Mouse (Mus musculus) midbrain, embryonic 10.5 days (tissue): ENCODE data around the gene Pola2. TPM values are rescaled to one million over a fixed set of nuclear protein-coding genes. Genes with fewer than 3 reads are reported as not detected.

ENCODE experiments used
- DNase-seq: peaks from one replicate; pipeline ENCODE4 v3.0.0-alpha.2; 2017; ENCODE audit warnings: low spot score
- H3K27ac ChIP-seq: fragments of 300-500 bp; sonication (generic); replicated peaks from 2 replicates; pipeline ENCODE4 v1.5.1; 2016; ENCODE audit warnings: mild to moderate bottlenecking
- H3K27me3 ChIP-seq: fragments of 300-500 bp; sonication (generic); 2 replicates; pipeline ENCODE4 v1.6.1; 2016; ENCODE audit warnings: low read depth, mild to moderate bottlenecking; ENCODE audit not compliant: poor library complexity, severe bottlenecking
- H3K36me3 ChIP-seq: fragments of 300-500 bp; sonication (generic); 2 replicates; pipeline ENCODE4 v1.6.1; 2016; ENCODE audit warnings: mild to moderate bottlenecking, moderate library complexity
- H3K4me1 ChIP-seq: fragments of 300-500 bp; sonication (generic); 2 replicates; pipeline ENCODE4 v1.6.1; 2016
- H3K4me3 ChIP-seq: fragments of 300-500 bp; sonication (generic); 2 replicates; pipeline ENCODE4 v1.5.1; 2016; ENCODE audit warnings: mild to moderate bottlenecking, moderate library complexity
- H3K9me3 ChIP-seq: fragments of 300-500 bp; sonication (generic); replicated peaks from 2 replicates; pipeline ENCODE4 v1.6.1; 2016; ENCODE audit warnings: mild to moderate bottlenecking
- WGBS: fragments of 180-500 bp; shearing (Covaris S2); methylation state at CpG from one replicate; pipeline ENCODE4 v1.1.7; 2016; 5-methylcytosine and 5-hydroxymethylcytosine counted together
- polyA plus RNA-seq: library from polyadenylated mRNA; unstranded; fragments of >200 nt; fragmentation: Nextera tagmentation; extraction: Ambion mirVana; gene quantifications from 2 replicates; pipeline ENCODE4 v1.2.1, GENCODE M21; 2016

Gene Pola2
- polyA plus RNA-seq, 1 experiment from 2014 or later = 110 TPM

DNA sequence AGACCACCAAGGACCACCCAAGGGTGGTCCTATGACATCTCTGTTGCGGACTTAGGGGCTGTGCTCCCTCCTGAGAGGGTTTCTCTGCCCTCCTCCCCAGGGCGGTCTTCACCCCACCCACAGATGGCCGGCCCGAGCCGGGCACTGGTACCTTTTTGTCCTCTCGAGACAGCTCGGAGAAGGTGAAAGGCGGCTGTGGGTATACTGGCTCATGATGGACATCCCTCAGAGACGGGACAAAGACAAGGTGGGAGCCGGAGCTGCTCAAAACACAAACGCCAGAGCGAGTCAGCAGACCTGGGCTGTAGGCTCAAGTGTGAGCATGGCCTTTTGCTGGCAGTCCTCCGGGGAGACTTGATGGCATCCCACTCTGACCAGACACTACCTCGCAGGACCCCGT, 20.6 kb downstream of the Pola2 start:
- Histone ChIP-seq H3K4me3 (no peak overlapping the region), H3K9me3 (no peaks in the 10 kb centered on the region), H3K27ac (no peak overlapping the region), H3K27me3 (no peaks in the 10 kb centered on the region), H3K36me3 (peaks cover 96% of the 10 kb centered on the region), H3K4me1 (peaks cover 3% of the 10 kb centered on the region)
- no peak for DNase-seq
- 93% methylated on average over 15 of the region's 15 CpGs for WGBS

- Histone ChIP-seq H3K27me3 (no peaks in the 10 kb centered on the region), H3K4me3 (no peak overlapping the region), H3K27ac (no peak overlapping the region), H3K36me3 (peaks cover 88% of the 10 kb centered on the region), H3K9me3 (no peaks in the 10 kb centered on the region), H3K4me1 (peaks cover 11% of the 10 kb centered on the region)
- WGBS = 93% methylated on average over 7 of the region's 7 CpGs
- DNase-seq = no peak
Observed at GRCm38 (mm10) chr19:5942581-5942980, 21.4 kb downstream of the Pola2 start.

GRCm38 (mm10) chr19:5940656-5941055, 23.3 kb downstream of the Pola2 start:
- H3K27me3 ChIP-seq = no peaks in the 10 kb centered on the region
- H3K27ac ChIP-seq = no peak overlapping the region
- 96% methylated on average over 10 of the region's 10 CpGs for WGBS
- no peaks in the 10 kb centered on the region for H3K9me3 ChIP-seq
- H3K36me3 ChIP-seq = peaks cover 69% of the 10 kb centered on the region
- H3K4me1 ChIP-seq = peaks cover 22% of the 10 kb centered on the region
- no peak overlapping the region for H3K4me3 ChIP-seq
- DNase-seq = no peak

GRCm38 (mm10) chr19:5940173-5940572, 23.8 kb downstream of the Pola2 start:
- no peak overlapping the region for H3K27ac ChIP-seq
- no peaks in the 10 kb centered on the region for H3K27me3 ChIP-seq
- peaks cover 27% of the 10 kb centered on the region for H3K4me1 ChIP-seq
- 85% methylated on average over 4 of the region's 4 CpGs for WGBS
- no peak for DNase-seq
- H3K36me3 ChIP-seq = peaks cover 64% of the 10 kb centered on the region
- no peak overlapping the region for H3K4me3 ChIP-seq
- H3K9me3 ChIP-seq = no peaks in the 10 kb centered on the region

DNA sequence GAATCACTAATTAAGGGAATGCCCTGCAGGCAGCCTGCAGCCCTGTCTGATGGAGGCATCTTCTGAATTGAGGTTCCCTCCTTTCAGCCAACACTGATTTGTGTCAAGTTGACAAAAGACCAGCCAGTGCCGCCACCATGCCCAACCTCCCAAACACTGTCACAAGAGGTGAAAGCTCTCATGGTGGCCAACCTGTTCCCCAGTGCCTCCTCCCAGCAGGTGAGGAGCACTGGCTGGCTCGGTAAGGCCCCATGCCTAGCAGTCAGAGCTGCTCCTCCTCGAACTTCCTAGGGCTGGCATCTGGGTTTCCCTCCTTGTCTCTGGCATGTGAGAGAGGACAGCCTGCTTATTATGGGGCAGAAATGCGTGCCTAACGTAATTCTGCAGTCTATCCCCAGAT, 24.3 kb downstream of the Pola2 start:
- WGBS = 94% methylated on average over 5 of the region's 5 CpGs
- peaks cover 59% of the 10 kb centered on the region for H3K36me3 ChIP-seq
- DNase-seq = no peak

DNA sequence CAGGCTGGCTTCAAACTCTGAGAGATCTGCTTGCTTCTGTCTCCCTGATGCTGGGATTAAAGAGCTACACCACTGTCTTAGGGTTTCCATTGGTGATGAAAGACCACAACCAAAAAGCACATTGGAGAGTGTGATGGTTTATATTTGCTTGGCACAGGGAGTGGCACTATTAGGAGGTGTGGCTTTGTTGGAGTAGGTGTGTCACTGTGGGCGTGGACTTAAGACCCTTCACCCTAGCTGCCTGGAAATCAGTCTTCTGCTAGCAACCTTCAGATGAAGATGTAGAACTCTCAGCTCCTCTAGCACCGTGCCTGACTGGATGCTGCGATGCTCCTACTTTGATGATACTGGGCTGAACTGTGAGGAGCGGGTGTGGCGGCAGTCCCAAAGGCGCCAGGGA, 25.5 kb downstream of the Pola2 start:
- WGBS = 87% methylated on average over 6 of the region's 6 CpGs
- peaks cover 47% of the 10 kb centered on the region for H3K36me3 ChIP-seq
- peaks cover 30% of the 10 kb centered on the region for H3K4me1 ChIP-seq

More for the DNA sequence above, 24.3 kb downstream of the Pola2 start:
- Histone ChIP-seq H3K9me3 (no peaks in the 10 kb centered on the region), H3K27me3 (no peaks in the 10 kb centered on the region), H3K4me1 (peaks cover 30% of the 10 kb centered on the region), H3K4me3 (no peak overlapping the region), H3K27ac (no peak overlapping the region)

GRCm38 (mm10) chr19:5937836-5938406, 26.1 kb downstream of the Pola2 start:
- Histone ChIP-seq H3K27me3 (no peaks in the 10 kb centered on the region), H3K36me3 (peaks cover 41% of the 10 kb centered on the region), H3K9me3 (no peaks in the 10 kb centered on the region), H3K4me1 (peaks cover 30% of the 10 kb centered on the region), H3K27ac (peak overlapping the region; percentile 57), H3K4me3 (peak overlapping the region; percentile 36)
- DNase-seq = peak; percentile 43
- WGBS = 29% methylated on average over 14 of the region's 14 CpGs

More for the DNA sequence above, 25.5 kb downstream of the Pola2 start:
- H3K27me3 ChIP-seq = no peaks in the 10 kb centered on the region
- no peak overlapping the region for H3K4me3 ChIP-seq
- H3K27ac ChIP-seq = no peak overlapping the region
- H3K9me3 ChIP-seq = no peaks in the 10 kb centered on the region
- DNase-seq = no peak

DNA sequence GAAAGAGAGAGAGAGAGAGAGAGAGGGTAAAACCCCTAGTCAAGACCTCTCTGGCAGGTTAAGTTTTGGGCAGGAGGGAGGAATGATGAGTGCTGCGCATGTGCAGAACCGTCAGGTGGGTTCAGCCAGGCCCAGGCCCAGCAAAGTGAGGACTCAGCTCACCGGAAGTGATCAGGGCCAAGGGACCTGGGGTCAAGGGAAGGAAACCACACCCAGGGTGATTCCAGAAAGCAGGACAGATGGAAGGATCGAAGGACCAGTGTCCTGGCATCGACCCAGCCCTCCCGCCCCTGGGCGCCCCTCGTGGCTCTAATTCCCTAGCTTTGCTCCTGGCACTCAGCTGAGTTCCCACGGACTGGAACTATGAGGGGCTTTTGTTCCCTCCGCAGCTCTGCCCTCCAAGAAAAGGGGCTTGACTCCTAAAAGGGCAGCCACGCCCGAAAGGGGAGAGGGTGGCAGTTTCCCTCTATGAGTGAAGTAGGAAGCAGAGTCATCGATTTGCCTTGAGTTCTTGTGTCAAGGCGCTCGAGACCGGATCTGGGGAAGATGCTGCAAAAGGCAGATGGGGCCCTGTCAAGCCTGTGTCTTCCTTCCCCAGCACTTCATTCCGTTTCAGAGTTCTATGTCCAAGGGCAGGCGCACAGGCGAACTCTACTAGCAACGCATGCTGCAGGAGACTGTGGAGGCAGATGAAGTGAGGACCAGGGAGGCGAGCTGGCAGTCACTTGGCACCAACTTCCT, 26.7 kb downstream of the Pola2 start:
- 74% methylated on average over 21 of the region's 21 CpGs for WGBS
- Histone ChIP-seq H3K9me3 (no peaks in the 10 kb centered on the region), H3K4me1 (peaks cover 30% of the 10 kb centered on the region), H3K36me3 (peaks cover 35% of the 10 kb centered on the region), H3K27ac (peak overlapping the region; percentile 57), H3K4me3 (0 out of 2 replicates have a peak overlapping the region, but pooled peaks have one; percentile 36), H3K27me3 (no peaks in the 10 kb centered on the region)
- DNase-seq = no peak

DNA sequence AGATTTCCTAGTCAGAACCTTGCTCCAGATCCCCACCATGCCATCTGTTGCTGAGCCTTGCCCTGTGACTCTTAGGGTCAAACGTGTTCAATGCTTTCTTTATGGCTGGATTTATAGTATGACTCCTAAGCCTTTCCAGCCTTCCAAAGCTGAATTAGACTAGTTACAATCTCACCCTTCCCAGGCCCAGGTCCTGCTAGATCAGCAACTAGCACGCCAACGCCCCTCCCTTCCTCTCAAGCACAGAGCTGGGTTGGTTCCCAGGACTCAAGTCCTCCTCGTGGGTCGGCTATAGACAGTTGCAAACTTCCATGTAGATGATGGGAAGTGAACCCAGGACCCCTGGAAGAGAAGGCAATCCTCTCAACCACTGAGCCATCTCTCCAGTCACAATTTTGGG, 28.3 kb downstream of the Pola2 start:
- Histone ChIP-seq H3K27me3 (no peaks in the 10 kb centered on the region), H3K36me3 (peaks cover 21% of the 10 kb centered on the region), H3K9me3 (no peaks in the 10 kb centered on the region), H3K27ac (no peak overlapping the region), H3K4me3 (no peak overlapping the region), H3K4me1 (peaks cover 30% of the 10 kb centered on the region)
- 79% methylated on average over 5 of the region's 5 CpGs for WGBS
- no peak for DNase-seq

DNA sequence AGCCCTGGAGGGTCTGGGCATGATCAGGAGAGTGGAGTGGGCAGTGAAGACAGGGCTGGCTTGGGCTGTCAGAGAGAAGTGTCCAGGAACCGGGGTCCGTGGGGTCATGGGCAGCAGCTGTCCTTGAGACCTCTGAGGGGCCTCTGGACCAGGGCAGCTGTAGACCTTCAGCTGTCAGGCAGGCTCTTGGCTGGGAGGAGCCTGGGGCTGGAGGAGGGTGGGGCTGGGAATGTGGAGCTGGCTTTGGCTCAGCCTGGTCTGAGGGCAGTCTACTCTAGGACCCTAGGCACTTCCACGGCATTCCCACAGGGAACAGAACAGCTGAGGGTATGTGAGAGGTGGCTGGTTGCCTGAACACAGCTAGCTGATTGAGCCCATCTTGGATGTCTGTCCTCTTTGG, 28.7 kb downstream of the Pola2 start:
- 0 out of 2 replicates have a peak overlapping the region, but pooled peaks have one; percentile 24 for H3K27ac ChIP-seq
- H3K4me3 ChIP-seq = peak overlapping the region; percentile 8; the same call in 1 of the 2 replicates
- no peaks in the 10 kb centered on the region for H3K9me3 ChIP-seq
- H3K27me3 ChIP-seq = no peaks in the 10 kb centered on the region
- WGBS = 68% methylated on average over 3 of the region's 3 CpGs
- H3K36me3 ChIP-seq = peaks cover 17% of the 10 kb centered on the region
- peaks cover 30% of the 10 kb centered on the region for H3K4me1 ChIP-seq
- no peak for DNase-seq

DNA sequence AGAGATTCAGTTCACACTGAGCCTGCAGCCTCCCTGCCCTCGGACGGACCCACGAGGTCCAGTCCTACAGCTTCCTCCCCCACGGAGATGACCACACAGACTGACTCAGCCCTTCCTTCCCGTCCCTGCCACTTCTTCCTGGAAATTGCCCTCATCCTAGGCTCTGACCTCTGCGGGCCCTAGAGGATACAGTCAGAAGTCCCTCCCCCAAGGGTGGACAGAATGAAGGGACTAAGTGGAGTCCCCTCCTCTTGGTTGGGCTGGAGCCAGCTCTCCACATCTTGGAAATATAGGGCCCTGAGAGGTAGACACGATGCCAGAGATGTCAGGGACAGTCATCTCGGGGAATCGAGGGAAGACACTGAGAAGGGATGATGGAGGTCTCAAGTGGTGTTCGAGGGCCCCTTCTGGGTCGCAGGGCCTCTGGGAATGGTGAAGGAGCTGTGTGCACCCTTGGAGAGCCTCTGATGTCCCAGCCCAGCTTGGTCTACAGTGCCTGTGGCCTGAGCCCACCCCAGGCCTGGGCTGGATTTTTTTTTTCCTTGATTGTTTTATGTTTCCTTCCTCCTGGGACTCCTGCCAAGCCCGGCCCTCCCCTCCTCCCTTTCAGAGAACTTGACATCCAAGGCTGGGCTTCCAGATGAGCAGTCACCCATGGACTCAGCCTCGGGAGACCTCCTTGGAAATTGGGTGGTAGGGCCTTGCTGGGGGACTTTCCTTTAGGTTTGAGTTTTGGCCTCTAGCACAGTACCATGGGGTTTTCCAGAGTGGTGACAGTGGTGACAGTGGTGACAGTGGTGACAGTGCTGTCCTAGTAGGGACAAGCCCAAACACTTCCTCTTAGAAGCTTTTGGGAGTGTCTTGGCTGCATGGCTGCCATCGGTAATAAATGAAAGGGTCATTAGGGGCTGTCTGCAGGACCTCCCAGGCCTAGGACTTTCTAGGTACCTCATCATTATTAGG, 34.1 kb downstream of the Pola2 start:
- DNase-seq = no peak
- Histone ChIP-seq H3K9me3 (no peaks in the 10 kb centered on the region), H3K36me3 (no peaks in the 10 kb centered on the region), H3K27ac (no peak overlapping the region), H3K4me3 (no peak overlapping the region), H3K4me1 (peaks cover 8% of the 10 kb centered on the region), H3K27me3 (peaks cover 17% of the 10 kb centered on the region)
- 81% methylated on average over 14 of the region's 14 CpGs for WGBS

DNA sequence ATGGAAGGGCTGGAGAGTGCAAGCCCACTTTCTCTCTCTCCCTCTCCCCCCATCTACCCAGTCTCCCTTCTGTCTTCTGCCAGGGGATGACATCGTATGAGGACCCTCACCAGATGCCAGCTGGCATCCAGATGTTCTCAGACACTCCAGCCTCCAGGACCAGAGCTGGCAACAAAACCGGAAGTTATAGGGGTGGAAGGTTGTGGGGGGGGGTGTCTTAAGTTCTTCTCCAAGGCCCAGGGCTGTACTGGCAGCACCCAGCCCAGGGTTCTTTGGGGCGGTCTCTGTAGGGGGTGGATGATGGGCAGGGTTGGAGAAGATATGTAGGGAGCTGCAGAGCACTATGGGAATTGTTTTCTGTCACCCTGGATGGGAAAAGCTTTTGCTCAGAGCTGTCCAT, 35.5 kb downstream of the Pola2 start:
- 68% methylated on average over 3 of the region's 3 CpGs for WGBS
- peaks cover 19% of the 10 kb centered on the region for H3K27me3 ChIP-seq
- no peak overlapping the region for H3K4me3 ChIP-seq
- no peaks in the 10 kb centered on the region for H3K9me3 ChIP-seq
- H3K36me3 ChIP-seq = no peaks in the 10 kb centered on the region
- no peak overlapping the region for H3K27ac ChIP-seq
- DNase-seq = no peak
- H3K4me1 ChIP-seq = peaks cover 21% of the 10 kb centered on the region
